Mouse (Mus musculus) adrenal gland, postnatal 4 days (tissue): Measurements from ENCODE around the gene Galnt17. TPM values are rescaled to one million over a fixed set of nuclear protein-coding genes. Genes with fewer than 3 reads are reported as not detected.

Experiments
- DNase-seq, 2 experiments: peaks; one replicate each; pipeline ENCODE4 v3.0.0; 2021 to 2022; ENCODE audit warnings: low spot score in 2 of 2, mixed read lengths in 2 of 2
- total RNA-seq, 2 experiments: library from RNA; stranded (reverse); gene quantifications; 2 replicates each; pipeline ENCODE4 v1.2.3; 2021

The Galnt17 gene
- total RNA-seq, 2 experiments from 2014 or later = 8.4 to 8.9 TPM

DNA sequence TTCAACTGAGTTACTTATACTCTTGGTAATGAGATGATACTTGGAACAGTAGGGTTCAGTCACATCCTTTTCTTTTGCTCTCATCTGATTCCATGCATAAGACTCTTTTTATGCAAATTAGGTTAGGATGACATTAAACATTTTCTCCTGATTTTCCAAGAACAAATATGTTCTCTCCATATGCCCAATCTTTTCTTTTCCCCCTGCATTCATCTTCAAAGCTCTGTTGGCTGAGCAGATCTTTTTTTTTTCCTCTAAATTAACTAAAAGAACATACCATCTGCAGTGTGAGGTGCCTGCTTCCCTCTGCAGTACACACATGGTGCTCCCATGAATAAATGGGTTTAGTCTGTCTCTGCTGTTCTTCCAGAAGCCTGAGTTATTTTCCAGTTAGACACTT lies 173.5 kb downstream of the Galnt17 start:
- no peak for DNase-seq

DNA sequence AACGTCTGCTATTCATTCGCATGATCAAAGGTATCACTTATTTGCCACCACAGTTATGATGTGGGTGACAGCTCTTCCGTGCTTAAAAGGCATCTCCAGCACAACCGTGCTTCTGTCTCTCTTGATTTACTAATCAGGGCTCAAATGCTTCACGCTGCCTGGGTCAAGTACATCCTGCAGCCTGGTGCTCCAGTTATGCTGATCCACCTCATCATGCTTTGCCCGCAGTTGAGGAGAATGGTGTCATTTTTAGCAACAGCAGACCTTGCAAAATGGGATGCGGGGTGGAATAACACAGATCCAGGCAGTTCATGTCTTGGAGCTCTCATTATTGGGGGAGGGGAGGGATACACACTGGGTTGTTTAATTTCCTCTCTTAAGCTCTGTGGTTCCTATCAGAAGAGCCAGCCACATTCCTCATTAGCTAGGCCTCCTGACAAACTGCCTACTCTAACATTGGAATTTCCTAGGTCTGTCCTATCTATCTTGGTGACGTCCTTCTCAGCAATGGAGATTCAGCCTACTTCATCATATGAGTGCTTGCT lies 187.9 kb downstream of the Galnt17 start:
- DNase-seq = no peak

DNA sequence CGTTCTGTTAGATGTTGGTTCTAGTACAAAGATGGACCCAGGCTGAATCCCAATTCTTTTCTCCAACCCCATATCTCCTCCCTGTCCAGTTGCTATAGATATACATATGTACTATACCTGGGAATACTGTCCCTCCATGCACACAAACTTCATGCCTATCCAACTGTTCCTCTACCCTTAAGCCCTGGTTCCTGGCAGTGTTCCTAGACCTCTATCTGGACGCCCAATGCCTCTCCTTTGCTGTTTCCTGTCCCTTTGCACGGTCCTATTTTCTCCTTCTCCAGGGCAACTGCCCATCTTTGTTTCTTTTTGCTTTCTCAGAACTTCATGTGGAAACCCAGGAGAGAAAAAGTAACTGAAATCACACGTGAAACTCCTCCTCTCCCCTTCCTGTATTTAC lies 188.4 kb downstream of the Galnt17 start:
- DNase-seq = no peak

DNA sequence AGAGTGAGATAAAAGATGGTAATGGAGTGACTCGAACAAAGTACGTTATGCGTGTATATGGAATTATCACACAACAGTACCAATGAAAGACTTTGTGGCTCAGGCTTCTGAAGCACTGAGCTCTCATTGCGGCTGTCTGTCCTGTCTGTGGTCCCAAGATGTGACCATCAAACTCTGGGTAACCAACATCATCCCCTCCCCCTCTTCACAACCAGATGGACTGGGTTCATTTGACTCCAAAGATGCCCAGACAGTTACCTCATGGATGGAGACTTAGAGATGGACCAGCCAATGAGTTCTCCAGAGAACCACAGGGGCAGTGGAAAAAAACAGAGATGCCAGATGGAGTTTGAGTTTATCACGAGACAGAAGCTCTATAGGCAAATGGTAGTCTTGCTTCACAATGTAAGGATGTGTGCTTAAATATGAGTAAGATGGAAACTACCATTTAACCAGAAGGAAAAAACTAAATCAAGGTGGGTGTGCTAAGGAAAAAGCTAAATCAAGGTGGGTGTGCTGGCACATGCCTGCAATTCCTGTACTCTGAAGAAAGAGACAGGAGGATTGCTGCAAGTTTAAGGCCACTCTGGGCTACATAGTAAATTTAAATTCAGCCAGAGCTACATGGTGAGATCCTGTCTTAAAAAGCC lies 190.8 kb downstream of the Galnt17 start:
- no peak for DNase-seq

DNA sequence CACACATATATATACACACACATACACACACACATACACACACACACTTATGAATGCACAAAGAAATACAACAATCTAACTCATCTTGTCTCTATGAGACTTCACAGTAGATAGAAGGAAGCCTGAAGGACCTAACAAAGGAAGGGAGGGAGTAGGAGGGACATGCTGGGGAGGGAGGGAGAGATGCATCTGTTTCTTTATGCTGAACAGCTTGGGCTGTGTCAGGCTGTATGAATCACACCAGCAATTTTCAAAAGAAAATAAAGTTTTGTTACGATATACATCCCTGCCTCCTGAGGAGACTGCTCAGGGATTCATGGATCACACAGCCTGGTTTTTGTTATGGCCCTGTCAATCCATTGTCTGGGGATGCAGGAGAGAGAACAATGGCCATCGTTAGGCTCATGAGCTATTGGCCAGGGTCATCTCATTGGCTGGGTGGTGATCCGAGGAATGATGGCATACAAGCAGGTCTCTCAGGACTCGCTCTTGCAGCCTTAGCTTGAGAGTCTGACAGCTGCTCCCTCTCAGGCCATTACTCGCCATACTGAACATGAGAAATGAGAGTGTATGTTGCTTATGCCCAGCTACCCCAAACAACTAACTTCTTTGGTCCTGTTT lies 194.3 kb downstream of the Galnt17 start:
- no peak for DNase-seq

DNA sequence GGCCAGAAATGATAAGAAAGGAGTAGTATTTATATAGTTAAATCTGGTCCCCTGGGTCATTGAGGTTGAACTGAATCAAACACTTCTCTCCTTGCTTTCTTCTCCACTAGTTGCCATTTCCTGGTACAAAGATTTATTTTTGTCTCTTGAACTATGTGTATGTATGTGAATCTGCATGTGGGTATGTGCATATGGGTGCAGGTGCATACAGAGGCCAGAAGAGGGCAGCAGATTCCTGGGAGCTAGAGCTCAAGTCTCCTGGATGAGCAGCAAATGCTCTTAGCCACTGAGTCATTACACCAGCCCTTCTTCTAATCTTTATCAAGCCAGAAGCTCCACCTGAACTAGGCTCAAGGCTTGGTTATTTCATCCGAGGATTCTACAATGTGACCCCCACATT lies 201.1 kb downstream of the Galnt17 start:
- no peak for DNase-seq

DNA sequence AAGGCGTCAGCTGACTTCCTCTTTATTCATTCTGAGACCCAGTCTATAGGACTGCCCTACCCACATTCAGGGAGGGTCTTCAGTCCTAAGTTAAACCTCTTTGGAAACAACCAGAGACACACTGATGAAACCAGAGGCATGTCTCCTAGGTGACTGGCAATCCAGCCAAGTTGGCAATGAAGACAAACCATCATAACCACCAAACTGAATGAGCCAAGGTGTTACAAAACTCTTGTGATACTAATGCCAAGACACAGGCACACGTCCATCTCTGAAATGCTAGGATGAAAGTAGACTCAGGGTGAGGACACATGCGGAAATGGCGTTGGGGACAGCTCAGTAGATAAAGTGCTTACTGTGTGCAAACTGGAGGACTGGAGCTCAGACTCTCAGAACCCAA lies 211.5 kb downstream of the Galnt17 start:
- no peak for DNase-seq

DNA sequence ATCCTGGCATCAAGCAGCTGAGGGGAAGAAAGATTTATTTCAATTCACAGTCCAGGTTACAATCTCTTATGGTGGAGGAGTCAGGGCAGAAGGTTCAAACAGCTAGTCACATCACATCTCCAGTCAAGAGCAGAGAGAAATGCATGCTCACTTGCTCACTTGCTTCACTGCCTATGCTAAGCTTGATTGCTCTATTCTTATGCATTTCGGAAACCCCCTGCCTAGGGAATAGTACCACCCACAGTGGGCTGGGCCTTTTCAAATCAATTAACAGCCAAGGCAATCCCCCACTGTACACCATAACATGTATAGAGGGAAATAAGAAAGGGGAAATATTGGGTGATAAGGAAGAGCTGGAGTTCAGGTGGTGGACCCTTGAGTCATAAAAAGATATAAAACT lies 212.7 kb downstream of the Galnt17 start:
- no peak for DNase-seq

DNA sequence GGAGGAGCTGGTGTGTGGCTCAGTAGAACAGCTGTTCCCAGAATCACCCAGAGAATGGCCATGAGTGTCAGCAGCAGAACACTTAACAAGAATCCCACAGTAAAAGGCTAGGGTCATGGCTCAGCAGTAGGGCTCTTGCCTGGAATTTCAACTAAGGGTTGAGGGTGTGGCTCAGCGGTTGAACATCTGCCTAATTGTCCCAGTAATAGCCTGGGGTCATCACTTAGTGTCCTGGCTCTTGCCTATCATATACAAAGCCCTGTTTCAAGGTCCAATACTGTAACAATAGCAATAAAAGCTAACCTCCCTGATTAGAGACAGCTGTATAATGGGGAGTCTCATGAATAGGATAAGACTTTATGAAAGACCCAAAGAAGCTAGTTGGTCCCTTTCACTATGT lies 213.5 kb downstream of the Galnt17 start:
- DNase-seq = no peak

DNA sequence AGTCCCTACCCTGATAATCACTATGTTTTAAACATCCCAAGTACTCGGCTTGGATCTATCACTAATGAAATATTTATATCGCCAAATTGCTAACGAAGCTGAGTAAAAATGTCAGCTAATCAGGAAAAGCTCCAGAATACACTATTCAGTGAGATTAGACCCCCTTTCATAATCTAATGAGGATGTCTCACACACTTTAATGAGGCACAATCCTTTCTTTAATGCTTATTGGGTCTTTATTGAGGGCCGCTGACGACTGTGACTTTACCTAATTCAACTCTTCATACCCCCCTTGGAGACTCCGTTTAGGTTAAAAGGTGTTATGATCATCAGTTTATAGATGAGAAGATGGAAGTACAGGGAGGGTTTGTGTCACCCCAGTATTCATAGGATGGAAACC lies 214.2 kb downstream of the Galnt17 start:
- no peak for DNase-seq

DNA sequence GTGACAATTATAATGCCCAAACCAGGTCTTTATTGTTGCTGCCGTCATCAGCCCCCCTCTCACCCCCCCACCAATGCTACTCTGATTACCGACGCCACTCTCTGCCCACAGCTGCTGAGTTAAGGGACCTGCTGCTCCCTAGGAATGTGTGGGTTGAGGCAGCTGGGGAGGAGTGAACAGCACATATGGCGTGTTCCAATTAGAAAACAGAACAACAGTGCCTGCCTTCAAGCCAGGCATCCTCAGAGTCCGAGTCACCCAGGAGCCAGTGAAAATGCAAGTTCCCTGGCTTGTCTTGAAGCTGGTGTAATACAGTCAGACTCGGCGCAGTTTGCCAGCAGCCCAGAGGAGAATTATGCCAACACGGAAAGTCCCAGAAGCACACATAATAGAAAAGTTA lies 218.4 kb downstream of the Galnt17 start:
- DNase-seq = no peak

DNA sequence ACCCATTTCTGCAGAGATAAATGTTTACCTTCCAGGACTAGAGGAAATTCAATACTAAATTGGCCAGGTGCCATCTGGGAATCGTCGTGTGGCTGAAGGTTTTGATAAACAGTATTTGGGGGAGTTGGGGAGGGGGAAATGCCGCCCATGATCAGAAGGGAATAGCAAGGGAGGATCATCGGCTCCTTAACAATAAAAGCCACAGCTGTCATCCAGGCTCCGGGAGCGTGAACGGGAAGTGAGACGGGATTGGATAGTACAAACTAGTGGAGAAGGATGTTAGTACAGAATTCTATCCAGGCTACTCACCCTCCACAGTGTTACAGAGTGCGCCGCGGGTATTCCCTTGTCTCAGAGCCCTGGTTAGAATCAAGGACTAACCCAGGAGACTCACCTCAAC lies 219.4 kb downstream of the Galnt17 start:
- no peak for DNase-seq

DNA sequence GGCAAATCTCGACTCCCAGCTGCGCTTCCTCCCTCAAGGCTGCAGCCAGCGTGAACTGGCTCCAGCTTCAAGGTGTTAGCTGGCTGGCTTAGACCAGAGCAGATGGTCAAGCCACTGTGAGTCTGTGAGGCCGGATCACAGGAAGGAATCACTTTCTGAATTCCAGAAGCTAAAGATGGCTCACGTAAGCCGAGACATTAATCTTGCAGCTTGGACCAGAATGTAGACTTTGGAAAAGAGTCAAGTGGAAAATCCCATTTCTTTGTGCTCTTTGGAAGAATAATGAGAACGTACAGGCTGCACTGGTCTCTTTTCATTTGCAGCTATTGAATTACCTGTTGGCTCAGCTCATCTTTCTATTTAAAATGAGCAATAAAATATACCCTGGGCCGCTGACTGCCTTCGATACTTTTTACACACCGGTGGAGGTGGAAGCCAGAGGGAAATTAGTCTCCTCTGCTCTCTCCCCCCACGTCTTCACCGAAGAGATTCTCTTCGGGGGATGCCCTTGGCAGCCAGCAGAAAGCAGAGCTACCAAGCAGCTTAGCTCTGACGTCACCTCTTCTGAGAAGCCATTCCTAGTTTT lies 225.1 kb downstream of the Galnt17 start:
- no peak for DNase-seq

DNA sequence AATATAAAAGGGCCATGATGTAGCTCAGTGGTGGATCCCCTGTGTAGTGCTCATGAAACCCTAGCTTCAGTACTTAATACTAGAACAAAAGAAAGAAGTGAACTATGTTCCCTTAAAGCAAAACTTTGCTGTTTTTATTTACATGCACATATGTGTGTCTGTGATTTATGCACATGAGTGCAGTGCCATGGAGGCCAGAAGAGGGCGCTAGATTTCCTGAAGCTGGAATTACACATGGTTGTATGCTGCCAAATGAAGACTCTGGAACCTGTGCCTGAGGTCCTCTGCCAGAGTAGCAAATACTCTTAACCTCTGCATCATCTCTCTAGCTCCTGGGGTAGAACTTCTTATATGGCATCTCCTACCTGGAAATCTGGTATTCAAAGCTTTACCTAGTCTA lies 230.6 kb downstream of the Galnt17 start:
- DNase-seq = no peak

DNA sequence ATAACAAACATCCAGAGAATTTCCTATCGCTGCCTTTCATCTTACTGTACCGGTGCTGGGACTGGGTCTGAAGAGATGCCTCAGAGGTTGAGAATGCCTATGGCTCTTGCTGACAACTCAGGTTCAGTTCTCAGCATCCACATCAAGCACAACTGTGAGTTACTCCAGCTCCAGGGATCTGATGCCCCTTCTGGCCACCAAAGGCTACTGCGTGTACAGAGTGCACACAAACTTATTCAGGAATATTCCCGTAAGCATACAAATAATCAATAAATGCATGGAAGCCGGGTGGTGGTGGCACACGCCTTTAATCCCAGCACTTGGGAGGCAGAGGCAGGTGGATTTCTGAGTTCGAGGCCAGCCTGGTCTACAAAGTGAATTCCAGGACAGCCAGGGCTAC lies 232.5 kb downstream of the Galnt17 start:
- DNase-seq = no peak

DNA sequence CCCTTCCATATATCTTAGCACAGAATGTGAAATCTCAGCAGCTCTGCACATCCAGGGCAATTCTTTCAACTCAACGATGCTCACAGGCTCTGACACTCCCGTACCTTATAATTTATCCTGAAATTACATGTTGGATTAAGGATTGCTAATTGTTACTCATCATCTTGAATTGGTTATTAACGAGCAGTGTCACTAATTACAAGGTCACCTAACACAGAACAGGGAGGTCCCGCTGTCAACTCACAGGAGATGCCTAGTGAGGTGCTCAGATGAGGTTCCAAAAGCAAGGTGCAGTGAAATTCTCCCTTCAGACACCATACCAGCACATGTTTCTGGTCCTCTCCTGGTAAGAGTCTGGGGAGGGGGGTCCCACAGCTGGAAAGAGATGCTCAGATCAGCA lies 234.0 kb downstream of the Galnt17 start:
- no peak for DNase-seq

DNA sequence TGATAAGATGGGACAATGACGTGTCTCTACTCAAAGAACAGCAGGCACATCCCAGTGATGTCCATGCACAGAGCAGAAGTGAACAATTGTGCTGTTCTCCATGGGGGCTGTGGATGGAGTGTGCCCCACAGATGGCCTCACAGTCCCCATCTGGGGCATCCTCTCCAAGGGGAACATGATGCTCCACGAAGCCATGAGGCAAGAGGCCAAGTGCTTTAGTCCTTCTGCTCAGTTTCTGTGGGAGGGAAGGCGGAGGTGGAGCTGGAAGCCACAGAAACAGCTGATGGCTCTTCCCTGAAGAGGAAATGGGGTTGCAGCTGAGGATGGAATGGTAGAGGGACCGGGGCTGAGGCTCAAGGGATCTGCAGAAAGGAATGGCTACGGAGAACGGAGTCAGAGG lies 243.1 kb downstream of the Galnt17 start:
- DNase-seq = no peak

DNA sequence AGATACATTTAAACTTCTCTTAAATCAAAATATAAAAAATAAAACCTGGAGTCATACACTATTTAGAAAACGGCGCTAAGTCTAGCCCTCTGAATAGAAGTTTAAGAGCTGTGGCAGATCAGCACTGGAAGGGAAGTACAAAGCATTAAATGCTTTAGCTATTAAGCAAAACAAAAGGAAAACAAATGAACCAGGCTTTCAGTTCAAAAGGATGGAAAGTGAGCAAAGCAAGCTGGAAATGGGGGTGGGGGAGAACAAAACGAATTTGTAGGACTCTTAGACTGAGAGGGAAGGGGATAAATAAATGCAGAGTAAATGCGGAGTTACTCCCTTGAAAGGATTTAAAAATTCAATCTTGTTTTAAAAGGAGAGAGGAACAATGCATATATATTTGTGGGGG lies 259.8 kb downstream of the Galnt17 start:
- no peak for DNase-seq

DNA sequence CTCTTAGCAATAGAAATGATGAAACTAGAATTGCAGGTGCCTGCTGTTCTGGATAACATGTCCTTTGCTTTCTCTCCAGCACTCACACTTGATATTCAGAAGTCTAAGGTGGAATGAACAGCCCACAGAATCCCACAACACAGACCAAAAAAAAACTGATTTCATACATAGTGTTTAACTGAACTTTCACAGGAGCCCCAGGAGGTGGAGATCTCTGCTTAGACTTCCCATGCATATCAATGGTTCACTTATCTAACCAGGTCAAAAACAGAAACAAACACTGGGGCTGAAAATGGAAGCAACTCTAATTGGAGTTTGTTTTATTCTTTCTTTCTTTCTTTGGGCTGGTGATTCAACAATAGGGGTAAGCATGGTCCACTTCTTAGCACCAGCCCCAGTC lies 265.2 kb downstream of the Galnt17 start:
- DNase-seq = no peak

DNA sequence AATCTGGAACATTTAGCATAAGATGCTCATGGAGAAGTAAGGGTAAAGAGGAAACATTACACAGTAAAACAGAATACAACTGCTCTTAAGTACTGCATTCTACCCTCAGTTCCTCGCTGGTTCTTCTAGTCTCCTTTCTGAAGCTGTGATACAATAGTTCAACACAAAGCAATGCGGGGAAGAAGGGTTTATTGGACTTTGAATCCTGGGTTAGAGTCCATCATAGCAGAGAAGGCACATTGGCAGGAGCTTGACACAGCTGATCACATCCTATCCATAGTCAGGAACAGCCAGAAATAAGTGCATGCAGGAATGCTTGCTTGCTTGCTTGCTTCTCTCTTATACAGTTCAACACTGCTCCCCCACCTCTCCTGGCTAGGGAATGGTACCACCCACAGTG lies 267.9 kb downstream of the Galnt17 start:
- no peak for DNase-seq

DNA sequence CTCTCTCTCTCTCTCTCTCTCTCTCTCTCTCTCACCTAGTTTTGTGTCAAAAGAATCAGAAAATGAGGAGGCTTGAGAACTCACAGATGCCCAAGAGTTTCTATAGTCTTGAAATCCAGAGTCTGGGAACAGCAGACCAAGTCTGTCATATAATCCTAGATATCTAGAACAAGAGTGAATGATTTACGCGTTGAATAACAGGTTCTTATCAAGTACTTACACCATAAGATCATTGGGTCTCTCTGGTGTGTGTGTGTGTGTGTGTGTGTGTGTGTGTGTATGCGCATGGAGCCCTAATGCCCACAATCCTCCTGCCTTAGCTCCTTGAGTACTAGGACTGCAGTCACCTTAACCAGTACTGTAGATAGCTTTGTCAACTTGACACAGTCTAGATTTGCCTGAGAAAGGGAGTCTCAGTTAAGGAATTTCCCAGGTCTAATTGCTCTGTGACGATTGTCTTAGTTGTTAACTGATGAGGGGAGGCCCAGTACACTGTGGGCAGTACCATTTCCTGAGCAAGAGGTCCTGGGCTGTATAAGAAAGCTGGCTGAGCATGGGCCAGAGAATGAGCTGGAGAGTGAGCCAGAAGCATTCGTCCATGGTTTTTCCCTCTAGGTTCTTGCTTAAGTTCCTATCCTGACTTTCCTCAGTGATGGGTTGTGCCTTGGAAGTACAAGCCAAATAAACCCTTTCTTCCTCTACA lies 268.5 kb downstream of the Galnt17 start:
- no peak for DNase-seq

DNA sequence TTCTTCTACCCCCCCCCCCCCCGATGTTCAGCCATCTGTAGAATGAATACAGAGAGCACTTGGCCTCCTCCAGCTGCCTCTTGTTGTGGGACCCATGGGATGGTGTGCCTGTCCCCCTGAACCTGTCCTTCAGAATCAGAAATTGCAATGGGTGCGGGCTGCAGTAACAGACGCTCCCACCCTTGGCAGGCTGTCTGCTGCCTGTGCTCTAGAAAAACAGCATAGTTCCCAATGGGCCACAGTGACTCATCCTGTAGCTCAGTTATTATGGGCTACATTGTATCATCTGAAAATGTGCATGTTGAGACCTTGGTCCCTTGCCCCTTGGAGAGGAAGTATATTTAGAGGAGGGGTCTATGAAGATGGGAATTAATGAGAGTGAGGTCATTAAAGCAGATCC lies 283.8 kb downstream of the Galnt17 start:
- no peak for DNase-seq
